Comparison of ENCODE assay signal across 7 mouse cellular contexts in the genomic region with DNA sequence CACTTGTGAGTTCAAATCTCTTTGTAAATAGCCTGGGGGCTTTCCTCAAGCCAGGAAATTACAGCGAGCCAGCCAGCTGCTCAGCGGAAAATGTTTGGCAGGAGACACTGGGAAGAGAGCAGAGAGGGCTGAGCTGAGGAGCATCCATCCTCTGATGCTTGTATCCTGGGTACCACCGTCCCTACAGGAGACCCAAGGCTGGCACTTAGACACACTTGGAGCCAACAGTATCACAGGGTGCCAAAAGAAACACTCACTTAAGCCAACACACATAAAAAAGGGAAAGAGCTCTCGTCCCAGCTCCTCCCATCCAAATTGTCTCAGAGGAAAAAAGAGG. TPM values are rescaled to one million over a fixed set of nuclear protein-coding genes. Genes with fewer than 3 reads are reported as not detected.
DNase-seq lines count a peak whose midpoint lies in the region; ATAC-seq lines count a peak whose summit lies in the region.

No protein-coding gene starts in this region.

- DNase-seq in layer of hippocampus, adult 9-11 months: peak; percentile 2
- DNase-seq in layer of hippocampus, postnatal 14 days (ENCODE audit: low spot score in 2 of 2): no peak
- DNase-seq in embryonic facial prominence, embryonic 14.5 days (ENCODE audit: low spot score): no peak
- DNase-seq in kidney, postnatal 10 days: no peak
- no peak for DNase-seq in ovary, adult 18-20 months (ENCODE audit: low spot score)

- no peak for ATAC-seq in embryonic facial prominence, embryonic 14.5 days (ENCODE audit: low read depth)
- peak; percentile 61 for ATAC-seq in hindbrain, embryonic 15.5 days (ENCODE audit: low FRiP score, low read depth)
- 0 out of 2 replicates have a peak, but pooled peaks have one; percentile 36 for ATAC-seq in neural tube, embryonic 13.5 days (ENCODE audit: low read depth)

- peak overlapping the region; percentile 19; the same call in 1 of the 2 replicates for H3K9ac ChIP-seq in embryonic facial prominence, embryonic 14.5 days (ENCODE audit: low read depth, low read length)
- H3K9ac ChIP-seq in hindbrain, embryonic 15.5 days: peak overlapping the region; percentile 50
- peak overlapping the region; percentile 71 for H3K9ac ChIP-seq in neural tube, embryonic 13.5 days

- peak overlapping the region; percentile 62 for H3K4me2 ChIP-seq in embryonic facial prominence, embryonic 14.5 days (ENCODE audit: low read depth, low read length)
- H3K4me2 ChIP-seq in hindbrain, embryonic 15.5 days: peak overlapping the region; percentile 89
- peak overlapping the region; percentile 84 for H3K4me2 ChIP-seq in neural tube, embryonic 13.5 days

- WGBS in embryonic facial prominence, embryonic 14.5 days: 4% methylated on average over 4 of the region's 4 CpGs
- 1% methylated on average over 4 of the region's 4 CpGs for WGBS in hindbrain, embryonic 15.5 days
- WGBS in neural tube, embryonic 13.5 days: 1% methylated on average over 4 of the region's 4 CpGs

- no peak overlapping the region for H3K27ac ChIP-seq in embryonic facial prominence, embryonic 14.5 days (replicated peaks; ENCODE audit: low read depth, low read length)
- peak overlapping the region; percentile 57 for H3K27ac ChIP-seq in hindbrain, embryonic 15.5 days (replicated peaks)
- peak overlapping the region; percentile 61; the same call in 1 of the 2 replicates for H3K27ac ChIP-seq in neural tube, embryonic 13.5 days (replicated peaks)

- H3K9me3 ChIP-seq in embryonic facial prominence, embryonic 14.5 days (ENCODE audit: control insufficient read depth, low read length): no peaks in the 10 kb centered on the region
- no peaks in the 10 kb centered on the region for H3K9me3 ChIP-seq in hindbrain, embryonic 15.5 days
- H3K9me3 ChIP-seq in neural tube, embryonic 13.5 days: no peaks in the 10 kb centered on the region

- H3K4me1 ChIP-seq in embryonic facial prominence, embryonic 14.5 days (ENCODE audit: control insufficient read depth, insufficient read depth, low read length): peaks cover 5% of the 10 kb centered on the region; the same call in 1 of the 2 replicates
- H3K4me1 ChIP-seq in hindbrain, embryonic 15.5 days (replicated peaks): peaks cover 13% of the 10 kb centered on the region
- peaks cover 23% of the 10 kb centered on the region for H3K4me1 ChIP-seq in neural tube, embryonic 13.5 days (replicated peaks)

- H3K4me3 ChIP-seq in embryonic facial prominence, embryonic 14.5 days (ENCODE audit: low read depth, low read length): peak overlapping the region; percentile 40
- H3K4me3 ChIP-seq in hindbrain, embryonic 15.5 days: peak overlapping the region; percentile 52
- peak overlapping the region; percentile 51 for H3K4me3 ChIP-seq in neural tube, embryonic 13.5 days

- peaks cover 15% of the 10 kb centered on the region for H3K27me3 ChIP-seq in embryonic facial prominence, embryonic 14.5 days (replicated peaks; ENCODE audit: control insufficient read depth, insufficient read depth, low read length)
- H3K27me3 ChIP-seq in hindbrain, embryonic 15.5 days: no peaks in the 10 kb centered on the region
- no peaks in the 10 kb centered on the region for H3K27me3 ChIP-seq in neural tube, embryonic 13.5 days

- H3K36me3 ChIP-seq in embryonic facial prominence, embryonic 14.5 days (ENCODE audit: control insufficient read depth, insufficient read depth, low read length): no peaks in the 10 kb centered on the region
- no peaks in the 10 kb centered on the region for H3K36me3 ChIP-seq in hindbrain, embryonic 15.5 days
- no peaks in the 10 kb centered on the region for H3K36me3 ChIP-seq in neural tube, embryonic 13.5 days

RNA-seq across cellular contexts. Expression of gene Adarb2, which starts 0.8 kb away (rescaled TPM):
- 10 to 100 TPM; 30.5 to 35.8 TPM for total RNA-seq in layer of hippocampus, postnatal 14 days (2021)
- polyA plus RNA-seq in embryonic facial prominence, embryonic 14.5 days (2014; fragmentation: Nextera tagmentation; extraction: Ambion mirVana): 1.7 and 2.3 TPM in 2 replicates
- 23.6 and 25.7 TPM in 2 replicates for polyA plus RNA-seq in hindbrain, embryonic 15.5 days (2015; fragmentation: Nextera tagmentation; extraction: Ambion mirVana)
- polyA plus RNA-seq in neural tube, embryonic 13.5 days (2015; fragmentation: Nextera tagmentation; extraction: Ambion mirVana): 13.3 and 15.2 TPM in 2 replicates

Comparison
In these comparisons a context has a peak if more than half of its experiments do, and no peak if none do; other contexts are left out.
1. H3K9ac ChIP-seq: peak in every context shown above with its lines; median percentile 71 in neural tube, embryonic 13.5 days; 50 in hindbrain, embryonic 15.5 days; 19 in embryonic facial prominence, embryonic 14.5 days.